Mouse (Mus musculus) urinary bladder, postnatal 36 days (tissue): ENCODE measurements at regions not wholly inside any gene's neighbourhood (a gene's known extent, or its start where the extent isn't known, plus 50 kb on each side); places are given as distances from the start of the nearest gene placed in this dataset.
A peak's percentile ranks its signal among the peaks of the same experiment; 100 is the strongest.

Source experiments
- DNase-seq, 2 experiments: peaks; one replicate each; pipeline ENCODE4 v3.0.0; 2022; ENCODE audit warnings: low spot score in 2 of 2, mixed read lengths in 1 of 2

DNA sequence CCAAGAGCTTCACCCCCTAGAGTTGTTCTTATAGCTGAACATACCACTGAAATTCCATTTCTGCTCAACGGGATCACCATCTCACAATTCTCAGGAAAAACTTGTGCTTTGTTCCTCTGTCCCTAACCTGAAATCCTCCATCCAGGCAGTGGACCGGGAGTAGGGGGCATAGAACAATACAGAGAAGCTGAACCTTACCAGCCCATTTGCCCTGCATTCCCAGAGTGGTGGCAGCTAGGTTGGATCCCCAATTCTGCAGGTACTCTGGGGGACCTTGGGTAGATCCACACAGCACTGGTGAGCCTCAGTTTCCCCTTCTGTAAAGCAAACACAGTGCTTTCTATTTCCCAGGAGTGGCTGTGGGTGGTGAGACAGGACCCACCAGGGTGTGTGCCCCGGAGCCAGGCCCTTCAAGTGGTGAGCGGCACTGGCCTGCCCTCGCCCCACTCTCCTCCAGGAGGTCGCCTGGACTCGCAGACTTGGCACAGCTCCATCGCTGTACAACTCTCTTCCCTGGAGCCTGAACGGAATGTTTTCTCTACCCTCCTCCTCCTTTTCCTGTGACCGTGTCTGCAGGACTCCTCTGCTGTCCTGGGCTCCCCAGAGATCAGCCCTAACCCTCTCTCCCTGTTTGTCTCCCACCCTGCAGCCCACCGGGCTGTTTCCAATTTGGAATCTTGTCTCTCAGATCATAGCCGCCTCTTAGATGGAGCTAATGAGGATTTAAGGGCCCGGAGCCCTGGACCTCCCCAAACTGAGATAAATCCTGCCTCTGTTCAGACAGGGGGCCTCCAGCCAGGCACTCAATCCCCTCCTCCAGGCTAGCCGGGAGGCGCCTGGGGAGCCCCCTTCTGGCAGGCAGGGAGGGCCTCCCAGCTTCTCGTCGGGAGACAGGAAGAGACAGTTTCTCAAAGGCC lies 52.3 kb upstream of the Cux1 start:
- peak; percentile 37 to 38 for DNase-seq

DNA sequence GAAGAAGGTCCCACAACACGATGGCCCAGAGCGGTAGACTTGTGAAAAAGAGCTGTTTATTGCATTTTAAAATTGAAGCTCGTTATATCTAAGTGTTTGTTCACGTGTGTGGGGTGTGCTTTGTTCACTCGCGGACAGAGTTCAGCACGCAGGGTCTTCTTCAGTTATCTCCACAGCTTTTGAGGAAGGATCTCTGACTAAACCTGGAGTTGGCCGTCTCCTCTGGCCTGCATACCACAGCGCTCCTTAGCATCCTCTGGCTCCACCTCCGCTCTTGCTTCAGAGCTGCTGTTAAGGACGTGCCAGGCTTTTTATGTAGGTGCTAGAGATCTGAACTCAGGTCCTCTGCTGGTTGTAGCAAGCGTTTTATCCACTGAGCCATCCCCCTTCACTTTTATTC lies 52.9 kb upstream of the Cux1 start:
- DNase-seq, result peak in 1 of 2 experiments; percentile 3

DNA sequence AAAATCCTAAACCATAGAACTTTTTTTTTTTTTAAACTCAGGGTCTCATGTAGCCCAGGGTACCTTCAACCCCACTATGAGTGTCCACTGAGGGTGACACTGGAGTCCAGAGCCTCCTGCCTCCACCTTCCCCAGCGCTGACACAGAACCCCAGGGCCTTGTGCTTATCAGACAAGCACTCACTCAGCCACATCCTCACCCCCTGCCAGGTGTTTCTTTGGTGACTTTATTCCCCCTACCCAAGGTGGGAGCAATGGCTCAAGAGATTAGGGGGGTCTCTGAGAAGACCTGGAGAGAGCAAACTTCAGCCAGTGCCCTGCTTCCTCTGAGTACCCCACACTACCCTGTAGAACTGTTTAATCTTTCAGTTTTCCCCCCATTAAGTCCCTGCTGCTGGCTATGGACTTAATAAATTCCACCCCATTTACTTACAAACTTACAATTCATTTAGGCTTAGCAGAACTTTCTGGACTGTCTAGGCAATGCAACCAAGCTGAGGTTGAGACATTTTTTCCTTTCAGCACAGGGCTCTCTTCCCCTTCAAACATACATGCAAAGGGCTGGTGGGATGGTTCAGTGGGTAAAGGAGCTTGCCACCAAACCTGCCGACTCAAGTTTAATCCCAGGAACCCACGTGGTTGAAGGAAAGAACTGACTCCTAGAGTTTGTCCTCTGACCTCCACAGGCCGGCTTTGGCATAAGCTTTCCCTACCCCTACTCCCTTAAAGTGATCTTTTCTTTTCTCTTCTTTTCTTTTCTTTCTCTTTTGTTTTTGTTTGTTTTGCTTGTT lies 54.2 kb upstream of the Cux1 start:
- DNase-seq, result no peak

DNA sequence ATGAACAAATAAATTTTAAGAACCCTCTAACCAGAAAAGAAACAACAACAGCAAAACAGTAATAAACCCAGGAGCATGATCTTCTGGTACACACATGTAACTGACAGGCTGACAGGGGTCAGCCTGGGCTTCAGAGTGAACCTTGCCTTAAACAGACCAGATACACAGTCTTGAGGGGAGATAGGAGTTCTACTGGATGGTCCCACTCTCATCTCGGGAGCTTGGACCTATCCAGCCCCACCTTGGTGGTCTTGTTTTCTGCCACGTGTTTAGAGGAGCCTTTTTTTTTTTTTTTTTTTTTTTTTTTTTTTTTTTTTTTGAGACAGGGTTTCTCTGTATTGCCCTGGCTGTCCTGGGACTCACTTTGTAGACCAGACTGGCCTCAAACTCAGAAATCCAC lies 54.9 kb upstream of the Cux1 start:
- no peak for DNase-seq

DNA sequence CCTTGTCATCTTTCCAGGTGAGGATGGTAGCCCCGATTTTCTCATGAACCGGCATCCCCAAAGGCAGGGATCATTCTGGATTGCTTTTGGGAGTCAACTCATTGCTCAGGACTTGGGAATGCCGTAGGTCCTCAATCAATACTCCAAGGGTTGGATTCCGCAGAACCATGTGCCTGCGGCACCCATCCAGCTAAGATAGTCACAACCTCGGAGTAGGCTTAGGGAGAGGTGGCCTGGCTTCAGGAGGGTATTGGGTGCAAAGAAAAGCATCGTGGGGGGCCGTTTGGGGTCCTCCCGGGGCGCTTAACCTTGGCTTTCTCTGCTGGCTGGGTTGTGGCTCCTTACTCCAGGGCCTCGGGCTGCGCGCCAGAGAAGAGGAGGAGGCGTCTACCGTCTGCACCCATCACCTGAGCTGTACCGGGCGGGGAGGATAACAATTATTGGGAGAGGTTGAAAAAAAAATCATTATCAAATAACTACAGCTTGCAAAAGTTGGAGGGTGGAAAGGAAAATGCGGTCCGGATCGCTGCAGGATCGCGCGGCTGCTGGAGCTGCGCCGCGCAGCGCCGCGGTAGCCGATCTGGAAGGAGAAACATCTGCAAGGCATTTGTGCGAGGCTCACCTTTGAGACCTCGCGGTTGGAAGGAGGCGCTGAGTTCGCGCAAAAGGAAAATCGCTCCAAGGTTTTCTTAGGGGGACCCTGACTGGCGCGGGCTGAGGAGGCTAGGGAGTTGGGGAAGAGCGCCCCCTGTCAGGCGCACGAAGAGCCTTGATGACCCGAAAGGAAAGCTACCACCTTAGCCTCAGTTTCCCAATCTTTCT lies 55.6 kb upstream of the Cux1 start:
- DNase-seq, result peak; percentile 71 to 80

DNA sequence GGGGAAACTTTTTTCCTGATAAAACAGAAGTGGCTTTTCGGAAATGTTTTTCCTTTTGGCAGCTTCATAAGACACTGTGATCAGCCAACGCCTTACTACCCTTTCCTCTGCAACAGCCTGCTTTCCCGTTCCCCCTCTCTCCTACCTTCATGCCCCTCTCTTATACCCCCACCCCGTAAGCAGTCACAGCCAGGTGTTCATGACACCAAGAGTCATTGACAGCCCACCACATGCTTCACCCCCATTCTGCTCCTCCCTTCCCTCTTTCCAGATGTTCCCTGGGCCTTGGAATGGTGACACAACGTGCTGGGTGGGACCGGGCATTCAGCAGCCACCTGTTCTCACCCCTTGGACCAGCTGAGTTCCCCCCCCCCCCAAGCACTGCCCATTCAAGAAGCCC lies 56.5 kb upstream of the Cux1 start:
- DNase-seq, result no peak

DNA sequence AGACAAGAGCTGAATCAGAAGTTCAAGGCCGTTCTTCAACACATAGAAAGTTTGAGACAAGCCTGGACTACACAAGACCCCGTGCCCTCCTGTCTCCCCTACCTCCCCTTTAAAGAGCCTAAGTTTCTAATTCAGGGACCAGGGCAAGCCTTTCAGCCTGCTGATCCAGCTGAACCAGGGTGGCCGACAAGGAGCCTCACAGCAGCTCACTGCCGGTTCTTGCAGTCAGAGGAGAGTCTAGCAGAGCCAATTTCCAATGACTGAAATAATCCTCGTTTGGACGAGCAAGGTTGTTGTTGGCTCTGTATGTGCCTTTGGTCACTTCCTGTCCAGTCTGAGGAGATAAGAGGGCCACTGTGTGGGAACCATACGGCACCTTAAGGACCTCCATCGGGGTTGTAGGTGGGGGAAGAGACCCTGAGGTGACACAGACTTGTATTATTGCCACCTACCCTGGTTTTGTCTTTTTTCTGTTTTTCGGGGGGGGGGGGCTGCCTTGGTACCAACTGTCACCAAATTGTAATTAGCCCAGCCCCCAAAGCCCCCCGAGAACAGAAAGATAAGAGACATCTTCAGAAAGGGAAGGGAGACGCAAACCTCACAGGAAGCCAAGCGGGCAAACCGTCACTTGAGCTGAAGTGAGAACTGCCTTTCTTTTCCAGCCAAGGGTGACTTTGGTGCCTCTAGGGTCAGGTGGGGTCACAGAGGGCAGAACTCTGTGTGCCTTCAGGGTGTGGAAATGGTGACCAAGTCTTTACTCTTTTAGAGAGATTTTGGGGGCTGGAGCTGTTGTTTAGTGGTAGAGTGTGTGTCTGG lies 58.1 kb upstream of the Cux1 start:
- no peak for DNase-seq

DNA sequence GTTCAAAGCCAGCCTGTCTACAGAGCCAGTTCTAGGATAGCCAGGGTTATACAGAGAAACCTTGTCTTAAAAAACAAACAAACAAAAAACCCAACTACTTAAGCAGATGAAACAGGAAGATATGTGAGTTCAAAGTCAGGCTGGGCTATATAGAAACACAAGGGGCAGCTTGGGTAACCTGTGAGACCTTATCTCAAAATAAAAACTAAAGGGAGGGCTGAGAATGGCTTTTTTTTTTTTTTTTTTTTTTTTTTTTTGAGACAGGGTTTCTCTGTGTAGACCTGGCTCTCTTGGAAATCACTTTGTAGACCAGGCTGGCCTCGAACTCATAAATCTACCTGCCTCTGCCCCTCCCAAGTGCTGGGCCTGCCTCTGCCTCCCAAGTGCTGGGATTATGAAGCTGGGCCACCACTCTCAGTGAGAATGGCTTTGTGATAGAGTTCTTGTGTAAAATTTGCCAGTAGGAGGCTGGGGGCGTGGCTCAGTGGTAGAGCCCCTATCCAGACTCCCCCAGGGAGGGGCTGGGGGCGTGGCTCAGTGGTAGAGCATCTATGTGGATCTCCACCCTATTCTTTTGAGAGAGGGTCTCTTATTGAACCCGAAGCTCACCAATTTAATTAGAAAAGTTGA lies 59.0 kb upstream of the Cux1 start:
- no peak for DNase-seq

DNA sequence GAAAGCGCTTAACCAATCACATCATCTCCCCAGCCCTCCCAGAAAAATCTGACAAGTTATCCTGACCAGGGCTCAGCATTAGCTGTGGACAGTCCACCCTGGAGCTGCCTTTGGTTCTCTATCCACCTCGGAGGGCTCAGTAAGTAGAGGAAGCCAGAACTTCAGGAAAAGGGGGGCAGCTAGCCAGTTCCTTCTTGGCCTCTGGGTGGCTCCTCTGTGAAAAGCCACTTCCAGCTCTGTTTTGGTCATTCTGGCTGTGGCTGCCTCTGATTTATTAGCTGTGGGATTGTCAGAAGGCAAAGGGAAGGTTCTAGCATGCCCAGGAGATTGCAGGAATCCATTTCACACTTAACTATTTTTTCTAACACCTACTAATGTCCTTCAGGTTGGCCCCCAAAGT lies 59.6 kb upstream of the Cux1 start:
- DNase-seq, result peak in 1 of 2 experiments; percentile 21

DNA sequence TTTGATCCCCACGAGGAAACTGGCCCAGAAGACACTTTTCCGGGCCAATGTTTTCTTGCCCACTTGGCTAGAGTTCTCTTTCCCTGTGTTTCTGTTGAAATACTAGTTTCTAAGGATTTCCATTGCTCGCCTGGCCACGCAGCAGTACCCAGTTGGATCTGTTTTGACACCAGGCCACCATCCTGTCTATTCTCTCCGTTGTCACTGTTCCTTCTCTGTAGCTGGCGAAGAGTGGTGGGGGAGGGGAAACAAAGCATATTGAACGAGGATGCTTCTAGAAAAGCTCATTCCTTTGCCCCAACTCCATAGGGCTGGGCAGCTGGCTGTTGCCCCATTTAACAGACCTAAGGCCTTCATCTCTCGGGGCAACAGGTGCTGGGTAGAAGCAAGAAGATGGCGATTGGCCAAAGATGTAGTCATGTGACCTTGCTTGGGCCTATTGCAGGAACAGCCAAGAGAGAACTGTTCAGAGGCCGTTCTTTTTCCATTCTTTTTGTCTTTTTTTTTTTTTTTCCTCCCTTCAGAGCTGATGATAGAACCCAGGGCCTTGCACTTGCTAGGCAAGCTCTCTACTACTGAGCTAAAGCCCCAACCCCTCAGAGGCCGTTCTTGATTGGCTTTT lies 60.5 kb upstream of the Cux1 start:
- peak in 1 of 2 experiments; percentile 54 for DNase-seq

DNA sequence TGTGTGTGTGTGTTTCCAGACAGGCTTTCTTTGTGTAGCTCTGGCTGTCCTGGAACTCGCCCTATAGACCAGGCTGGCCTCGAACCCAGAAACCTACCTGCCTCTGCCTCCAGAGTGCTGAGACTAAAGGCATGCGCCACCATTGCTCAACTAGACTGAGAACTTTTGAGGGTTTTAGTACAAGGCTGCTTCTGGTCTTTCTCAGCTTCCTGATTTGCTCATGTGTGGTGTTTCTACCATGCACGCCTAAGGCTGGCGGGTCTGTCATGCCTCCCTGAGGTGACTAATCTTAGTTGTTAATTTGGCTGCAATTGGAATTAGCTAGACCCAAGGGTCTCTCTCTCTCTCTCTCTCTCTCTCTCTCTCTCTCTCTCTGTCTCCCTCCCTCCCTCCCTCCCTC lies 61.2 kb upstream of the Cux1 start:
- DNase-seq, result no peak

DNA sequence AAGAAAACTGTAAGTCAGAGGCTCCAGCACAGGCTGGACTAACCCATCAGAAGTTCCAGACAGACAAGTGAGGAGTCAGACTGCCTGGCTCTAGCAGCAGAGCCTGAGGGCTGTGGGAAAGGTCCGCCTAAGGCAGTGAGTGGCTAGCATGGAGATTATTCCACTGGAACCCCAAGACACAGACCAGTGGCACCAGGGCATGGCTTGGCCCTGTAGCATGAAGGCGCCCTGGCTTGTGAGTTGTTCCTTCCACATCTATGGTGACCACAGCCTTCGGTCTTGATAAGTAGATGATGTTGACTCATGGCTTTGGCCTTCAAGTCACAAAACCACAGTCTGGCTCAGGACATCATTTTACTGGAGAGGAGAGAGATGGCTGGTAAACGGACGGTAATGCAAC lies 60.7 kb upstream of the Myl10 start:
- no peak for DNase-seq

DNA sequence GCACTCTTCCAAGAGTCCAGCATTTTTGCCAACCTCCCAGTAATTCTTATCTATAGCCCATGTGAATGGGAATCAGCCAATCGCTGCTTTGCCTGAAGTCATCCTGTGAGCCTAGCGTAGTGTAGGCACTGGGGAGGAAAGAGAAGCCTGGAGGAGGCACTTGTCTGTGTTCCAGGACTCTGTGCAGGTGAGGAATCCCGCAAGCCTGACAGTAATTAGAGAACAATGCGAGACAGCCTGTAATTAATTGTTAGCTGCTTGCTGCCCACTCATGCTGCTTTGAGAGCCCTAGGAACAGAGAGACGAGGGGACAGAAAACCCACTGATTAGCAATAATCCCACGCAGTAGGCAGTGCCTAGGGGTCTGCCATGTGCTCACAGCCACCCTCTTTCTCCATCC lies 59.0 kb upstream of the Myl10 start:
- no peak for DNase-seq

DNA sequence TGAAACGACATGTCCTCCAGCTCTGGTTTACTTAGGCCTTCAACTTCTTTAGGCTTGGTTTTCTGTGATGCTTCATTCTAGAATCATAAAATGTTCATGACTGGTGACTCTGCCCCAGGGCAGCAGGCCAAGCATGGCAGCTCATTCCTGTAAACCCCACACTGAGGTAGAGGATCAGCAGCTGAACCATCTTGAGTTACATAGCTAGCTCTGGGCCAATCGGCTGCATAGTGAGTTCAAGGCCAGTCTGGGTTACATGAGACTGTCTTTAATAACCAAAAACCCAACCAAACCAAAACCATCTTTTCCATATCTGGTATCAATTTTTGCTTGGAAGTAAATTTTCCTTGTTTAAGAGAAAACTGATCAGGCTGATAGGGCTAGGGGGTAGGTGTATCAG lies 57.8 kb upstream of the Myl10 start:
- no peak for DNase-seq

DNA sequence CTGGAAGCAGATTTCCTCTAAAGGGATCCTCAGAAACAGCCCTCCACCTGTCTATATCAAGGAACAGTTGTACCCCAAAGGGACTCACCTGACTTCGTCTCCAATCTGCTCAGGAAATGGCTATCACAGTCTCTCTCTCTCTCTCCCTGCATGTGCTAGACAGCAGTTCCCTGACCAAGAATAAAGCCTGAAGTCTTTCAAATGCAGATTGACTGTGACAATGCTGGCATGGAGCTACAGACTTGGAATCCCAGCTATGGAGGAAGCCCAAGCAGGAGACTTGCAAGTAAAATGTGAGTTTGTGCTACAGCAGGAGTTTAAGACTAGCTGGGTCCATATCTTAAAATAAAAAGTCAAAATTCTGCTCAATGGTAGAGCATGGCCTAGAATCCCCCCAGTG lies 56.5 kb upstream of the Myl10 start:
- no peak for DNase-seq

DNA sequence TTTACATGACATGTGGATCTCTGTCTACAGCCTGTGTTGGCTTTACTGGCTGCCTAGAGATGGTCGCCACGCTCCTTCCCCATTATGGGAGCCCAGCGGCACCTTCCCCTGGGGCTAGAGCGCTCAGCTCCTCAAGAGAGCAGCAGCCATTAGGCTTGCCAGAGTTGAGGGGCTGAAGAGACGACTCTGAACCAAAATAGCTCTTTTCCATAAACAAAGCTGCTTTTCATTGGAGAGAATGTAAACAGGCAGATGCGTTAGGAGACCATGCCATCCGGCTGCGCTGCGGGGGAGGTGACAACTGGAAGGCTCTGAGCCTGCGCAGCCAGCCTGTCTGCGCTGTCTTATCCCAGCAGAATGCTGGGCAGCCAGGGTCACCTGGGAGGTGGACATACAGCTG lies 55.1 kb upstream of the Myl10 start:
- DNase-seq, result no peak

DNA sequence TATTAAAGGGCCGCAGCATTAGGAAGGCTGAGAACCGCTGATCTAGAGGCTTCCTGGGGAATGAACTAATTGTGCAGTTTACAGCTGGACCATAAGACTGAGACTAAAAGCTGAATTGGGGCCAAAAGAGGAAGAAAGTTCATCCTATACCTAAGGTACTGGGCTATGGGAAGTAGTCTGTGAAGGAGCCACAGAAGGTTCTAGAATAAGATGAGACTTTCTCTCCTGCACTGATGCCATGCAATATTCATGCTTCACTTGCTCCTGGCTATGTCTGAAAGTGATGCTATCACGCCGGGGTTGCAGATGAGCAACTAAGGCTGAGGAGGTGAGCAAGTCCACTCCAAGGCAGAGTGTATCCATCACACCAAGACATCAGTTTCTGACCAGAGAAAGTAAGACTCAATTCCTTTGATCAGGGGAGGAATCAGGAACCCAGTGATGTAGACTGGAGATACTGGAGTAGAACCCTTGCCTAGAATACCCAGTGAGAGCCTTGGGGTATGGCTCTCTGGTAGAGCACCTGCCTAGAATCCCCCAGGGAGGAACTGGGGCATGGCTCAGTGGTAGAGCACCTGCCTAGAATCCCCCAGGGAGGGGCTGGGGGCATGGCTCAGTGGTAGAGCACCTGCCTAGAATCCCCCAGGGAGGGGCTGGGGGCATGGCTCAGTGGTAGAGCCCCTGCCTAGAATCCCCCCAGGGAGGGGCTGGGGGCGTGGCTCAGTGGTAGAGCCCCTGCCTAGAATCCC lies 51.9 kb upstream of the Myl10 start:
- DNase-seq, result no peak

DNA sequence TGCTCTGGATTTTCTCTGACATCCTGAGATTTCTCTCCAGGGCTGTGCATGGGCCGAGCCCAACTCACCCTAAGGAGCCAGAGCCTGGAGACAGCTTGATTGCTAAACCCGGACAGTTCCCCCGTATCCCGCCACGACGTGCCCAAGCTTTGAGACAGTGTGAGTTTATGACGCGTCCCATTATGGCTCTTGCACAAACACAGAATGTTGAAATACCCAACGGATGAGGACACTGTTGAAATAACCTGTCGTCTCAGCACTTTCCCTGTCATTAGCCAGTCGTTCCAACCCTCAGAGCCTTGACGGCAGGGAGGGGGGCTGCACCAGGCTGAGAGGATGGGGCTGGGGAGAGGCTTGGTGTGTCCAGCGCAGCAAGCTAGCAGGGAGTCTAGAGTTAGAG lies 50.7 kb upstream of the Myl10 start:
- DNase-seq, result peak in 1 of 2 experiments; percentile 24
